Mouse (Mus musculus) kidney, postnatal 14 days (tissue): ENCODE results near the gene Fam207a.

Experiments
- DNase-seq: peaks from one replicate; pipeline ENCODE4 v3.0.0; 2022; ENCODE audit warnings: mixed read lengths

Fam207a gene

DNA sequence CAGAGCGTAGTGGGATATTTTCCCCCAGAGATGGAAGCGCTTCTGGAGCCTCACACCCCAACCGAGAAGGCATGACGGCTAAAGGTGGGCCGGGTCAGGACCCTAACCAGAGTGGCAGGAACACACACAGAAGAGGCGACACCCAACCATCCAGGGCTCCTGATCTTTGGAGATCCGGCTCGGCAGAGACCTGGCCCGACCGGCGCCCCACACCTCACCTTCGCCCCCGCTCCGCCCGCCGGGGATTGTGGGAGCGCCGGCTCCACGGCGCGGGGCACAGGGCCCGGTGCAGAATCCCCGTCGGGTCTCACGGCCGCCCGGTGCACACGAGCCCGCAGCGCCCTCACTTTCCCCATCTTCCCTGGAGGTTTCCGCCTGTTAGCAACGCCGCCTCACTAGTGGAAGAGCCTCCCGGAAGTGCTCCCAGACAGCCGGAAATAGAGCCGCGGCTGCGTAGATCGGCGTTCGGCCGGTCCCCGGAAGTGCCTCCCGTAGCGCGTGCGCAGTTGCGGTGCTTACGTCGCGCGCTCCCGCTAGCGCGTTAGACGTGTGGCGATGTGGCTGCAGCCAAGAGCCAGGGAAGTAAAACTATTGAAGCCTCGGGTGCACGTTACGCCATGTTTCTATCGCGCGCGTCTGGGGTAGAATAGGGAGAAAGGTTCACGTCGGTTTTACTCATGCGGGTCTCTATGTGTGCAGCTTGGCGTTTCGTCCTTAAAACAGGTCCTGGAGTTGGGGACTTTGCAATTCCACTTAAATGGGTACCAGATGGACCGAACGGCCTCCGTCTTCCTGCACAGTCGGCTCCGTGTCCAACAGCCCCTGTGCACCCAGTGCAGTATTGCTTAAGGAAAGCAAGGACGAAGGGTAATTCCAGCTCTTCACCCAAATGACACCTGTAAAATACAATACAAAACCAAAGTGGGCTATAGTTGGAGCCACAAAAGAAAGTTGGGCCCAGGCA is at the start of gene Fam207a:
Gene Fam207a (minus strand): TSS at position 401 of the 964 bp plus-strand sequence.
- peak; percentile 95 for DNase-seq

DNA sequence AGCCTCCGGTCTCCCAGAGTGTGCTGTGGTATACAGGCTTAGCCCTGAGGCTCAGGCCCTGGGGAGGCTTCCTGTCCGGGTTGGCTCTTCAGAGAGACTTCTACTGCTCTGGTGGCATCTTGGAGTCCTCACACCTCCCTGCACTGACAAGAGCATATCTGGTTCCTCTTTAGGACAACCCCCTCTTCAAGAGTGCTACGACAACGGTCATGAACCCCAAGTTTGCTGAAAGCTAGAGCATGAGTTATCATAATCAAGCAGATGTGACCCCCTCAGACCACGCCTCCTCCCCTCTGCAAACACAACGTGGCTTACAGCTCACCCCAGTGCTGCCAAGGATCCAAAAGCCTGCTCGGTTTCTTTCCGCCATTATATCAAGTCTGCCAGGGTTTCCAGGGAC is 49.4 kb upstream of the Fam207a start:
- no peak for DNase-seq

DNA sequence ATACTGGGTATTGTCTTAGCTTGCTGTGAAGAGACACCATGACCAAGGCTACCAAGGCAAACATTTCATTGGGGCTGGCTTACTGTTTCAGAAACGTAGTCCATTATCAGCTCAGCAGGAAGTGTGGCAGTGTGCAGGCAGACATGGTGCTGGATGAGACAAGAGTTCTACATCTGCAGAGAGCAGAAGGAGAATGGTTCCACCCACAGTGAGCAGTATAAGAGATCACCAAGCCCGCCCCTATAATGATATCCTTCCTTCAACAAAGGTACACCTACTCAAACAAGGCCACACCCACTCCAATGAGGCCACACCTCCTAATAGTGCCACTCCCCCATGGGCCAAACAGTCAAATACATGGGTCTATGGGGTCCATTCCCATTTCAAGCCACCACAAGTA is 45.9 kb upstream of the Fam207a start:
- no peak for DNase-seq

DNA sequence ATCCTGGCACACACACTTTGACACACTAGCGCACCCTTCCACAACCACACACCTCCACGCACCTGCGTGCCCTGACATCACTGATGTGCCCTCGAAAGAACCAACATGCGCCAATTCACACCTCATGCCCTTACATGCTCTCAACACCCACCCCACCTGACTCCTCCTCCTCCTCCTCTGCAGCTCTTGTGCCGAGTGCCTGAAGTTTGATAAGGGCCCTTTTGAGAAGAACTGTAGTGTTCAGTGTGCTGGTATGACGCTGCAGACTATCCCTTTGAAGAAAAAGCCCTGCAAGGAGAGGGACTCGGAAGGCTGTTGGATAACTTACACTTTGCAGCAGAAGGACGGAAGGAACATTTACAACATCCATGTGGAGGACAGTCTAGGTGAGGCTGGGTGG is 45.2 kb upstream of the Fam207a start:
- DNase-seq: no peak

DNA sequence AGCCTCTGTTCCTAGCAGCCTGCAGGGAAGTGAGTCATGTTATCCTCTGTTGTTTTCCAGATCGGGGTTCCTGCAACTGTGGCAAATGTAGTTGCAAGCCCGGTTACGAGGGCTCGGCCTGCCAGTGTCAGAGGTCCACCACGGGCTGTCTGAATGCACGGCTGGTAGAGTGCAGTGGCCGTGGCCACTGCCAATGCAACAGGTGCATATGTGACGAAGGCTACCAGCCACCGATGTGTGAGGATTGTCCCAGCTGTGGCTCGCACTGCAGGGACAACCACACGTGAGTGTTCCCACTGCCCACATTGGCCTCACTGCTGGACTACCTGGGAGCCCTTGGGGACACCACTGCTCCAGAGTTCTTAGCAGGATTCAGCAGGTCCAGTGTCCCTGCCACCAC is 44.5 kb upstream of the Fam207a start:
- DNase-seq: no peak

DNA sequence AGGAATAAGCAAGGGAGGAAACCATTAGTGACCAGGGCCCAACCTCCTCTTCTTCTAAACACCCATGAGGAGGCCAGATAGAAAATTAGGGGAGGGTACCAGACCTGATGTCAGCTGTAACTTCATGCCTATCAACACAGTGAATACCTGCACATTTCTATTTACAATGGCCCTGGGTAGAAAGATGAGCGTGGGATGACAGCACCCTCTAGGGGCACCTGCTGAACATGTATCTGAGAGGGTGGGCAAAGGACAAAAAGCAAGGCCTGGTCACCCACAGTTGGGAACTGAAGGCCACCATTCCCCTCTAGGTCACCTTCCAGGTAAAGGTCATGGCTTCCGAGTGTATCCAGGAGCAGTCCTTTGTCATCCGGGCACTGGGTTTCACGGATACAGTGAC is 42.1 kb upstream of the Fam207a start:
- DNase-seq: no peak

DNA sequence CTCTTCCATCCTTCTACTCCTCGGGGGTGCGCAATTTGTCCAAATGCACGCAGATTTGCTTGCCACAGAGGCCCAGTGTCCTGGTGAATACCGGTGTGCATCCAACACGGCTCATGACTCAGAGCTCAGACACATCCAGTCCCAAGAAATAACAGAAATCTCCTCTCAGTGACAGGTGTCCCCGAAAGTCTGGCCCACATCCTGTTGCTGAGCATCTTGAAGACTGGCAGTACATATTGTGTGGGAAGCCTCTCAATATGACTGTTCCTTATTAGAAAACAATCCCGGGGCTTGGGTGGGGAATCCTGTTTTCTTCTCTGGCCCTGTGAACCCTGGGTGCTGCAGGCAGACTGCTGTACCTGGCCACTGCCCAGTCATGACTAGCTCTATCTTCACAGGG is 41.0 kb upstream of the Fam207a start:
- no peak for DNase-seq

DNA sequence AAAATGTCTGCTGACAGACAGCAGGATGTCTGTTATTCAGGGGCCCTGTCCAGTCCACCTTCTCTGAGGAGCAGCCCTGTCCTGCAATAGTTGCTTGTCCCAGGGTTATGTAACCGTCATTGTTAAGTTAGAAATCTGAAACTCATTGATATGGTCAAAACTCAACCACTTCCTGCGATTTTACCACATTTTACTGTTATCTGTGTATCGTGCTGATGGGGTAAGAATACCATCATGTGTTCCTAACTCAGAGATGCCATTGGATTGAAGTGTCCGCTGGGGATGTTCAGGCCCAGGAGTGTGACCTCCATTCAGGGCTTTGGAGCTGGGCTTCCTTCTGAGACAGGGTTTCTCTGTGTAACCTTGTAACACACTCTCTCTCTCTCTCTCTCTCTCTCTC is 39.3 kb upstream of the Fam207a start:
- DNase-seq: no peak

DNA sequence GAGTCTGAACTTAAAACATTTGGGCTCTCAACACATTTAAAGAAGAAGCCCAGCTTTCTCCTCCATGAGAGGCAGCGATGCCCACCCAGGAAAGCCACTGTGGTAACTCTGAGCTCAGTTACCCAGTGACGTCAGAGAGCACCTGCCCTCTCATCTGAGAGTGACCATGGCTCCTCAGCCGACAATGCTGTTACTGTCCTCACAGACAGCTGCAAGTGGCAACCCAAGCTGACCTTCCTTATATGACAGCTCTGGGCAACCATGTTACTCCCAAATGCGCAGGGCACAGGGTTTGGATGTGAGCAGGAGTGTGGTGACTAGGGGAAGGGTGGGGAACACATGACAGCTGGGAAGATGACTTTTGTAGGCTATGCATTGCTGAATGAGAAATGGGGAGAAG is 37.7 kb upstream of the Fam207a start:
- DNase-seq: no peak

DNA sequence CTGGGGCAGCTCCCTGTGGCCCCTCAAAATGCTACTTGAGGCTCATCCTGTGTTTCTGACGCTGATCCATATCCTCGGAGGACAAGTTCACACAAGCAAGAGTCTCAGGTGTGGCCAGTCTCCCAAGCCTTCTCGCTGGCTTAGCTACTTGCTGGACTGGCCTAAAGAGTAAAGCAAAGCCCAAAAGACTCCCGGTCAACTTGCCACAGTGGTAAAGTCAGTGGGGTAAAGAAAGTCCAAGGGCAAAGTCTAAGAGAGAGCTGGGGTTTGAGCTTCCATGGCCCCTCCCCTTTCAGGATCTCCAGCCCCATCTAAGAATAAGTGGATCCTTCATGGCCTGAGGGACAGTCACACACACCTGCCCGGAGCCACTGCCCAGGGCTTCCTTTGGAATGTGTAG is 36.6 kb upstream of the Fam207a start:
- DNase-seq: no peak

DNA sequence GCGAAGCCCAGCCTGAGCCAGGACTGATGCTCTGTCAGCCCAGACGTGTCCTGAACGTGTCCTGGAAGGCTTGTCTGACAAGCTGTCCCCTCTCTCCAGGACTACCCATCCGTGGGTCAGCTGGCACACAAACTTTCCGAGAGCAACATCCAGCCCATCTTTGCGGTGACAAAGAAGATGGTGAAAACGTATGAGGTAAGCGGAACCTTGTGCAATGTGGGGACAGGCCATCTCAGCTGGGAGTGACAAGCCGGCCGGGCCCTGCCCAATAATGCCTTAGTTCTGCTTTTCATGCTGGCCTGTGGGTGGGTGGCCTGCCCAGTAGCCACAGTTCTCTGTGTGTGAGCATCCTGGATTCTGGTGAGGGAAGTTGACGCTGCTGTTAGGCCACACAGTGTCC is 35.3 kb upstream of the Fam207a start:
- DNase-seq: no peak

DNA sequence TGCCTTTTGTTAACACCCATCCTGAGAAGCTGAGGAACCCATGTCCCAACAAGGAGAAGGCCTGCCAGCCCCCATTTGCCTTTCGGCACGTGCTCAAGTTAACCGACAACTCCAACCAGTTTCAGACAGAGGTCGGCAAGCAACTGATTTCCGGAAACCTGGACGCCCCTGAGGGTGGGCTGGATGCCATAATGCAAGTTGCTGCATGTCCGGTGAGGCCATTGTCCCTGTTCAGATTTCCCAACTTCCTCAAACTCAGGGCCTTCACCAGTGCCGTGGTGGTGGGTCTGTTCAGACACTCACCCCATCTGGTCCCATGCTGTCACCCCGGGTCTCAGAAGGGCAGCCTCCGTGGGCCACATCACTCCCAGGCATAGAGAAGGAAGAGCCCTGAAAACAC is 33.0 kb upstream of the Fam207a start:
- DNase-seq: no peak

DNA sequence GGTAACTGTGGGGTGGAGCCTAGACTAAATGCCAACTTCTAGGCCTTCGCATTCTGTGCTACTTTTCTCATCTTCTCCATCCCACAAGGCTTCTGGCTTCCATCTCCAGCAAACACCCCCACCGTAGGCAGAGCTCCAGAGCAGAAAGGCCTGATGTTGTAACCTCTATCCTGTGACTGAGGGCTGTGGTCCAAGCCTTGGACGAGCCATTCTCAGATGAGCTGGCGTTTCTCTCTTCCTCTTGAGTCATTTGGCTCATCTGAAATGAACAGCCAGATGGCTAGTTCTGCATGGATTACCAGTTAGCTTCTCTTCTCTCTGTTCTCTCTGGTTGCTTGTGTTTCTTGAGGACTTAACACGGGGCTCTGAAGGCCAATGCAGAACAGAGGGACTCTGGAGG is 29.3 kb upstream of the Fam207a start:
- DNase-seq: no peak

DNA sequence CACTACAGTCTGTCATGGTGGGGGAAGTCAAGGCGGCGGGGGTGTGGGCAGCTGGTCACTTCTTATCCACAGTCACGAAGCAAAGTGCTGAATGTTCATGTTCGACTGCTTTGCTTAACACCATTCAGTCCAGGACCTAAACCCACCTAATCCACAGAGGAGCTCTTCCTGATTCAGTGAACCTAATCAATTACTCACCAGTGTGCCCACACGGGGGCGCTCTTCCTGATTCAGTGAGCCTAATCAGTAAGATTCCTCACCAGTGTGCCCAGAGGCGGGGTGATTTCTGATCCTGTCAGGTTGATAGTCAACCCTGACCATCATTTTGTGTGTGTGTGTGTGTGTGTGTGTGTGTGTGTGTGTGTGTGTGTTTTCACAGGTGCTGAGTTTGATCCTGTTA is 27.6 kb upstream of the Fam207a start:
- peak; percentile 30 for DNase-seq

DNA sequence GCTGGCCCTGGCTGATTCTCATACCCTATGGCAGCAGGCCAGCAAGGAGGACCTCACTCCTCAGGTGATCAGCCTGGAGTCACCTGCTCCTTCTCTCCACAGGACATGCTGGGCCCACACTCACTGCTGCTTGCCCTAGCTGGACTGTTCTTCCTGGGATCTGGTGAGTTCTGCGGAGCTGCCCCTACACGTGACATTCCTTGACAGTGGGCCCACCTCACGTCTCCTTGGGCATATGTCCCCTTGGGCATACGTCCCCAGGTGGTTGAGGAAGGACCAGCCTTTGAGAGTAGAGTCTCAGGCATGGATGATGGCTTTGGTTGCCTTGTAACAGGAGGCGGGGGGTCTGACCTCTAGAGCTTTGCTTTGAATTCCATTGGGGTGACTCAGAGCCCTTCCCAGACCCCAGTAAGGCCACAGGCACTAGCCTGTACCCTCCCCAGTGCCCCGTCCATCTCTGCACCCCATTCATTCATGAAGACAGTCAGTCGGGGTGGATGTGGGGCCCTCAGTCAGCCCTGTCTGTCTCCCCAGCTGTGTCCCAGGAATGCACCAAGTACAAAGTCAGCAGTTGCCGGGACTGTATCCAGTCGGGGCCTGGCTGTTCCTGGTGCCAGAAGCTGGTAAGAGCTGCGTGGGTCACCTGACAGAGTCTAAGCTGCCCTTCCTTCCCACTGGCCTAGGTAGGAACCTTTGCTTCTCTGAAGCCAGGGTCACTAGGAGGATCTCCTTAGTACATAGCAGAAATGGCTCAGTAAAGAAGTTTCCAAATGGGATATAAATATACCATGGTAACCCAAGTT is 26.5 kb upstream of the Fam207a start:
- no peak for DNase-seq

DNA sequence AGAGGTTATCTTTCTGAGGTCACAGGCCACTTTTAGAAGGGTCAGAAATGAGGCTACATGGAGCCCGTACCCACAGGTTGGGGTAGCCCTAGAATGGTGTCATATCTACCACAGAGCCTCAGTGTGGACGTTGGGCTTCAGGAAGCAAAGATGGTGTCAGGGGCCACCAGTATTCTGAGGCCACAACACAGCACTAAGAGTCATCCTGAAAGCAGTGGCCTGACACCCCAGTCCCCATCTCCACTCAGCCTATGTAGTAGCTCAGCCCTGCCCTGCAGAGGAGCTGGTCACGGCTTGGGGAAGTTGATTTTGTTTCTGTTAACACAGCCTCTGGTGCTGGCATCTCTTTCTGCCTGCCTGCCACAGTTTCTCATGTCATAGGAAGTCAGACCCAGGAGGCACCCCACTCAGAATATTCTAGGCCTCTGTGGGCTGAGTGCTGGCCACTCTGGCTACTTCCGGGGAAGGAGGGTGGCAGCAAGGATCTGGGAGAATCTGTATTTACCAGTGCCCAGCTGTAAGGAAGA is 25.1 kb upstream of the Fam207a start:
- DNase-seq: no peak

DNA sequence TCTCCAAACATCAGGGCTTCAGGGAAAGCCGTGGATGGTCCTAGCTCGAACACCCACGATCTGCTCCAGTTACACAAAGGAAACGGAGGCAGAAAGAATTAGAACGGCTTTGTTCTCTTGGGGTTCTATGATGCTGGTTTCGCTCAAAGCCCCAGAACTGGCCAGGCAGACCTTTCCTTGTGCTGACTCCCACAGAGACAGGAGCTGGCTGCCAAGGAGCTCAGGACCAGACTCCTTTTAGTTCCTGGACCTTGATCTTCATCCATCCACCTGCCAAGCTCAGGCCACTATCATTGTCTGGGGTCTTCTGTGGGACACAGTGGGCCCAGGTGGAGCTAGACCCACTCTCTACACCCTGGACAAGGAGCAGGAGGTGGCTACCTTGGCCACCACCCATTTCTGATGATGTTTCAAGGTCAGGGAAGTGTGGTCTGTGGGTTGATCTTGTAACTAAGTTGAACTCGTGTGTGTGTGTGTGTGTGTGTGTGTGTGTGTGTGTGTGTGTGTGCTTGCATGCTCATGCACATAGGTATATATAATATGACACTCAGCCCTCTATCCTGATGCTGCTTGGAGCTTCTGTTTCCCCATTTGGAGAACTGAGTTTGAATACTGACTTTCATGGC is 23.8 kb upstream of the Fam207a start:
- no peak for DNase-seq

DNA sequence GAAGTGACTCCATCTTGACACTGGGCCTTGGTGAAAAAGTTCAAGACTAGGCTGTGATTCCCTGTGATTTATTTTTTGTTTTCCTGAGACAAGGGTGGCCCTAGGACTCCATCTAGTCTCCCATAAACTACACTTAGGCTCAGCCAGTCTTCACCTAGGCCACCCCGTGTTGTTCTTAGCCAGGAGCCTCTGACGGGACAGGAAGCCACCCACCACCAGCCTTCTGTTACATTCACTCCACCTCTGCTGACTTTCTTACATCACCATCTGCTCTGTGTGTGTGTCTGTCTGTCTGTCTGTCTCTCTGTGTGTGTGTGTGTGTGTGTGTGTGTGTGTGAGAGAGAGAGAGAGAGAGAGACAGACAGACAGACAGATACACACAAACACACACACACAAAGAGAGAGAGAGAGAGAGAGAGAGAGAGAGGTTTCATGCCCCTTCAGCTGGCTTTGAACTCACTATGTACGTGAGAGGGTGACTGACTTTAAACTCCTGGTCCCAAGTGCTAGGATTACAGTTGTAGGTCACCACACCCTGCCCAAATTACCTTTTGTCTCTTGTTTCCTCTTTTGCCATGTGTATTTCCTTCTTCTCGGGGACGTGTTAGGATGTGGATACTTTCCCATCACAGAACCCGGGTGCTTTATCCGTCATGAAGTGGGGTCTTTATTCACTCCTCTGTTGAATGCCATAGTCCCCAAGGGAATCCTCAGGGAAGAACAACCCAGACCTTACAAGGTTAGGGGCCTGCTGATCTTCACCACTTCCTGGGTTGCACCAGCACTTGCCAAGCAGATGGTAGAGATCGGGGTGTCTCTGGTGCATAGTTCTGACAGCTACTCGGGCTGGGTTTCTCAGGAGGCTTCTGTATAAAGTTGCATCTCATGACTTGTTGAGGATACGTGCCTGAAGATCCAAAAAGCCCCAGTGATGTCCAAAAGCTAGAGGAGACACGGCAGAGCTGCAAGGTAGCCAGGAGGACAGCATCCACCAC is 21.9 kb upstream of the Fam207a start:
- no peak for DNase-seq

DNA sequence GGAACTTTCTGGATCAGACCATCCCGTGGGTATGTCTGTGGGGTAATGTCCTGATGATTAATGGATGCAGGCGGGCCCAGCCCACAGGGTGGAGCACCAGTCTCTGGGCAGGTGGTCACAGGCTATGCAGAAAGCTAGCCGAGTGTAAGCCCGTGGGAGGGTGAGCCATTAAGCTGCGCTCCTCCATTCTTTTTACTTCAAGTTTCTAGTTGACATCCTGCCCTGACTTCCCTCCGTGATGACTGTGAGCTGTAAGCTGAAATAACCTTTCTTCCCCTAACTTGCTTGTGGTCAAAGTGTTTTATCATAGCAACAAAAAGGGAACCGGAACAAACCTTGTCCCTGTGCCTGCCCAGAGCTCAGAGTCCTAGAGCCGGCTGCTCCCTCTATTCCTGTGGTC is 21.1 kb upstream of the Fam207a start:
- no peak for DNase-seq

DNA sequence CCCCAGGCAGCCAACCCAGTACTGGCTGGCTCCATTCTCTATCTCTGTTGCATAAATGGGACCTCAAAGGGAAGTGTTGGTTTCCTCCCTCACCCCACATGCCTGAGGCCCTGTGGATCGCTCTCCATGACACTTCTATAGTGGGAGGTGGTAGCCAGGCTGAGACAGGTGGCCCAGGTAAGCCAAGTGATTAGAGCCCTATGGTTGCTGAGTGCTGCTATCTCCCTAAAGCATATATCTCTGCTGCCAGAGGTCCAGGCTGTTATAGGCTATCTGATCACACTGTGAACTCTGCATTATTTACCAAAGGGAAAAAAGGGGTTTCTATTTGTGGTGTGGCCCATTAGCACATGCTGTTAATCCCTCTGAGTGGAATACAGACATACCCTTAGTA is 16.4 kb upstream of the Fam207a start:
- DNase-seq: no peak

DNA sequence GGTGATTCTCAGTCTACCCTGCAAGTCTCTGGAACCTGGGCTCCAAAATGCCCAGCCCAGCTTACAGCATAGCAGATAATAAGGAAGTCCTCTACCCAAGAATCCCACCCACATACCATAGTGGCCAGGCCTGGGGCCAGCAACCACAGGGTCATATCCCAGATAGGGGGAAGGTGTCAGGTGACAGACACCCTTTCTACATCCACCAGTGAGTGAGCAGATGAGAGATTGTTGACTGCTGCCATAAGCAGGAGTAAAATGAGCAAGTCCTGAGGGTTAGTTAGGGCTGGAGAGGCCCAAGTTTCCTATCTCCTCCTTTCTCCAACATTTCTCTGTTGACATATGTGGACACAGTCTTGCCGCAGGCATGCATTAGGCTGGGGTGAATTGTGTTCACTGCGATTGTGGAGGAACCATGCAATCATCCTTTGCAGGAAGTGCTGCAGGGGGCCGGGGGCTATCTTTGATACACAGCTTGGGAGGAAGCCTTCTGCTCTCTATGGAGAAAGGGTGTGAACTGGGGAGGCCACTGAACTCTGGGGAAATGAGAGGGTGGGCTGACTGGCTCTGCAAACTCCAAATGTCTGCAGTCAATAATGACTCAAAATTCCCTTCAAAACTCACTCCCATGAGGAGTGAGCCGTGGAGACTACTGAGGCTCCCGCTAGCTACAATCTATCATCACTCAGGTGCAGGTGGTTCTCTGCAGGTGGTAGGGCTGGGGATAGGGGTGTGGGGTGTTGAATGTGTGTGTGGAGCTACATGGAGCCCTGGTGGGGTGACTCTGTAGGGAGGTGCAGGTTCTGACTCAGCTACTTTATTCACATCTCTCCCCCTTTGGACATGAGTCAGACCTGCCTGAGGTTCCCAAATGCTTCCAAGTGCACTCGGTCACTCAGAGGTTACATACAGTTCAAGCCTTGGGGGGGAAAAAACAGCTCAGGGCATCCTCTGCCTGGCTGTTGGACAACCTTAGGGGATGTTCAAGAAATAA is 15.7 kb upstream of the Fam207a start:
- no peak for DNase-seq
